Mouse (Mus musculus): ENCODE results near the gene Pdha1.

Pdha1 gene

DNA sequence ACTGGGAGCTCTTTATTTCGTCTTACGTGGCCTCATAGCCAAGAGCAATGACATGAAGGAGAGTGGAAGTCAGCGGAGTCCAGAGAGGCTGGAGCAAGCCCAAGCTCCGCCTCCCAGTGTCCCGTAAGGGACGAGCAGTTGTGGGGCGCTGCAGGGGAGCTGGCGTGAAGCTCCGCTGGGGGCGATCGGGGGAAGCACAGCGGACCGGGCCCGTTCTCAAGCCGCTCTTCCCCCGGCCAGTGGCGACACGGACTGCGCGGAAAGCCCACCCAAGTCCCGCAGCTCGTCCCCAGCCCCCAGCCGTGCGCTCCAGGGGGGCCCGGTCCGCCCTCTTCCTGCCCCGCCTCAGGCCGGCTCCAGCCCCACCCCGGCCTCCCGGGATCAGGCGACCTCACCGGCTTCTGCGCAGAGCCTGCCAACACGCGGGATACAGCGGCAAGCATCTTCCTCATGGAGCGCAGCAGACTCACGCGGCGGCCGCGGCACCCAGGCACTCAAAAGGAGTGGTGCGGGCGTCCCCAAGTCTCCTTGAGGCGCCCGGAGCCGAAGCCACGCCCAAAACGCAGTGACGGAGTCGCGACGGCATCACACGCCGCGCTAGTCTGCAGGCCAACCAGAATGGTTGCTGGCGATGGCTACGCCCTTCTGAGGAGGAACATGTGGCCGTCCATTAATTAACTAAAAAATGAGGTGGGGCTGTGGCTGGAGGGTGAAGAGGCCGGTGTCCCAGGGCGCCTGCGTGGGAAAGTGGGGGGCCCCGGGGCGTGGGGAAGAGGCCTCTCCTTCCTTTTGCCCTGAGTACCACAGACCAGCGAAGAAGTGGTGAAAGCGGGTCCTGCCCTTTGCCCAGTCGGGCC, at the start of gene Pdha1:
Gene Pdha1 (minus strand): TSS at position 553 of the 857 bp plus-strand sequence.
- in situ Hi-C loops (cut with MboI, MseI), result no loop called here

- in situ Hi-C loops (cut with MboI, MseI), result loop anchor here (25.0 kb wide), 1 partner anchor 858 kb away; no protein-coding TSS in a partner anchor
These were observed 40.8 kb upstream of the Pdha1 start for GRCm38 (mm10) chrX:160179032-160179431.

DNA sequence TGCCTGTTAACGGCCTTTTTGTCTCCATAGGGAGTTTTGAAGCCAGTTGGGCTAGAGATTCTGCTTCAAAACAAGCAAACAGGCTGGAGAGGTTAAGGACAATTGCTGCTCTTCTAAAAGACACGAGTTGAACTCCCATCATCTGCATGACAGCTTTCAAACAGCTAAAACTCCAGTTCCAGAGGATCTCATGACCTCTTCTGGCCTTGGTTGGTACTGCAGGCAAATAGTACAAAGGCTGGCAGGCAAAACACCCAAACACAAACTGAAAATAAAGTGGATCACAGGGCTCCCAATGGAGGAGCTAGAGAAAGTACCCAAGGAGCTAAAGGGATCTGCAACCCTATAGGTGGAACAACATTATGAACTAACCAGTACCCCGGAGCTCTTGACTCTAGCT, 31.9 kb upstream of the Pdha1 start:
- in situ Hi-C loops (cut with MboI, MseI), result no loop called here

DNA sequence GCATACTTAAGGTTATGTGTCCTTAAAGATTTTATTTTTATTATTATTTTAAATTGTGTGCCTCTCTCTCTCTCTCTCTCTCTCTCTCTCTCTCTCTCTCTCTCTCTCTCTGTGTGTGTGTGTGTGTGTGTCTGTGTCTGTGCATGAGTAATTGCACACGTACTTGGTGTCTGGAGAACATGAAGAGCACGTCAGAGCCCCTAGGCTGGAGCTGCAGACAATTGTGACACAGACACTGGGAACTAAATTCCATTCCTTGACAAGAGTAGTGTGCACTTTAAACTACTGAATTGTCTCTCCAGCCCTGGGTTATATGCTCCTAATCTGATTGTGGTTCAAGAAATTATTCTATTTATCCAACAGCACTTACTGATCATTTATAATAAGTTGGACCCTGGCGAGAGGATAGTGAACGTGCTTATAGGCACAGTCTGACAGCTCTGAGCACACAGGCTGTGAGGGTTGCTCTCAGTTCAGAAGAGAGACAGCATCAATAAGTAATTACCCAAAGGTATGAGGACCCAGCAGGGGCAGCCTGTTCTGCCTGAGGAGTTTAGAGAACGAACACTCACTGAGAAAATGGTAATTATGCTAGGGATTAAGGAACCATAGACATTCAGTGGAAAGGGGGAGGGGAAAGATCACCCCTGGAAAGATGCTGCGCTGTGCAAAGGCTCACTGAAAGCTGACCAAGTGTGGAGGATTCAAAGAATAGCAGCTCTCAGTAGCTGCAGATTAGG, 28.2 kb upstream of the Pdha1 start:
- in situ Hi-C loops (cut with MboI, MseI), result no loop called here

DNA sequence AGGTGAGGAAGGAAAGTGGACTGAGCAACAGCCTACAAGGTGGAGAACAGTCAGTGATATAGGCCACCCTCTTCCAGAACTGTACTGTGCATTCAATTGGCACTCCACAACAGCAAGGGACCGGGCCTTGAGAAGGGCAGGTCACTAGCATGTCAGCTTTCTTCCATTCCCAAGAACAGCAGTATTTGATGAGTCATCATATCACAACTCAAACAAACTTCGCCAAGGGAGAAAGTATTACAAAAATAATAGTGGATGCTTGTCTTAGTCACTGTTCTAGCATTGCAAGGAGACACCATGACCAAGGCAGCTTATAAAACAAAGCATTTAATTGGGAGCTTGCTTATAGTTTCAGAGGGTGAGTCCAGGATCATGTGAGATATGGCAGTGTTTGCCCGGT, 26.0 kb upstream of the Pdha1 start:
- in situ Hi-C loops (cut with MboI, MseI), result no loop called here

- in situ Hi-C loops (cut with MboI, MseI), result no loop called here
These were observed 15.1 kb upstream of the Pdha1 start for GRCm38 (mm10) chrX:160153147-160153815.

GRCm38 (mm10) chrX:160148859-160149258, 10.6 kb upstream of the Pdha1 start:
- in situ Hi-C loops (cut with MboI, MseI), result no loop called here

DNA sequence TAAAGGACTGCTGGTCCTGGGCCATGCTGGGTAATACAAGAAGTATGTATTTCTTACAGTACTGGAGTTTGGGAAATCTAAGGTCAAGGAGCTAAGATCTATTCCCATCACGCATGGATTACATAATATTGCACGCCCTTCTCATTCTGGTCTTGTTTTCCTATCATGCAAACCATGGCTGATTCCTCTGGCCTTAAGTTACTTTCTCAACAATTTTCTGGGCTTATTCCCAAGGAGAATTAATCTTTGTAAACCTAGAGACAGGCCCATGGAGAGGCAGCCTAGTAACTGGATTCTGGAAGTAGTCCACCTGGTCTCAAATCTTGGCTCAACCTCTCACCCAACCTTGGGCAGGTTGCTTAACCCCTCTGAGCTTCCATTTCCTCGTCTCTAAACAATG, 9.2 kb upstream of the Pdha1 start:
- in situ Hi-C loops (cut with MboI, MseI), result no loop called here

GRCm38 (mm10) chrX:160146806-160147205, 8.6 kb upstream of the Pdha1 start:
- in situ Hi-C loops (cut with MboI, MseI), result no loop called here

GRCm38 (mm10) chrX:160137177-160137860, 894 bp downstream of the Pdha1 start:
- in situ Hi-C loops (cut with MboI, MseI), result no loop called here

DNA sequence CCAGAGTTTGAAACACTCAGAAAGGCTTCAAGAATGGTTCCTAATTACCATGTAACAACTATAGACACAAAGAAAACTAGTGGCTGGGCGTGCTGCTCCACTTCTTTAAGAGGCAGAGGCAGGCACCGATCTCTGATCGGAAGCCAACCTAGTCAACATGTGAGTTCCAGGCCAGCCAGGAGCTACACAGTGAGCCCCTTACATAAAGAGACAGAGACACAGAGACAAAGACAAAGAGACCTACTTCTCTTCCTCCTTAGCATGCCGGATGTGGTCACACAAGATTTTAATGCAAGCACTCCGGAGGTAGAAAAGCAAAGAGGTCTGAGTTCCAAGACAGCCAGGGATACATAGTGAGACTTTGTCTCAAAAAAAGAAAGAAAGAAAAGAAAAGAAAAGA, 2.1 kb downstream of the Pdha1 start:
- in situ Hi-C loops (cut with MboI, MseI), result no loop called here

GRCm38 (mm10) chrX:160135719-160136118, 2.5 kb downstream of the Pdha1 start:
- in situ Hi-C loops (cut with MboI, MseI), result no loop called here

GRCm38 (mm10) chrX:160134136-160134843, 3.9 kb downstream of the Pdha1 start:
- in situ Hi-C loops (cut with MboI, MseI), result no loop called here

GRCm38 (mm10) chrX:160116658-160117057, 21.6 kb downstream of the Pdha1 start:
- in situ Hi-C loops (cut with MboI, MseI), result loop anchor here (10.0 to 25.0 kb wide), 2 partner anchors 132 to 504 kb away; partner anchors contain the start of gene Map3k15

DNA sequence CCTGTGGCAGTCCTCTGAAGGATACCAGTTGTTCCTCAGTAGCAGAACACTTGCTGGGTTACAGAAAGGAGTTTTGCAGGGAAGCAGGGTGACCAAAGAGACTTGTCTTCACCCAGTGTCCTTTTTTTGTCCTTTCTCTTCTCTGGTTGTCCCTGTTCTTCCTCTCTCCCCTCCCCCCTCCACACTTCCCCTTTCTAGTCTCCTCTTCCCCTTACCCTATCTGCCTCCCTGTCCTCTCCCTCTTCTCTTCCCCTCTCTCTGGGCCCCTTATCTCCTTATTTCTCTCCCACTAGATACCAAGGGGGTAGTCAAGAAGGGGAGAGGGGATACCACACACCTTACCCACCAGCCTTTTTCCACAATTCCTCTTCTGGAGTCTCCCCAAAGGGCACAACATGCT, 22.1 kb downstream of the Pdha1 start:
- in situ Hi-C loops (cut with MboI, MseI), result loop anchor here (10.0 to 25.0 kb wide), 2 partner anchors 131 to 504 kb away; partner anchors contain the start of gene Map3k15

GRCm38 (mm10) chrX:160113777-160114176, 24.4 kb downstream of the Pdha1 start:
- in situ Hi-C loops (cut with MboI, MseI), result loop anchor here (10.0 to 25.0 kb wide), 2 partner anchors 129 to 501 kb away; partner anchors contain the start of gene Map3k15

DNA sequence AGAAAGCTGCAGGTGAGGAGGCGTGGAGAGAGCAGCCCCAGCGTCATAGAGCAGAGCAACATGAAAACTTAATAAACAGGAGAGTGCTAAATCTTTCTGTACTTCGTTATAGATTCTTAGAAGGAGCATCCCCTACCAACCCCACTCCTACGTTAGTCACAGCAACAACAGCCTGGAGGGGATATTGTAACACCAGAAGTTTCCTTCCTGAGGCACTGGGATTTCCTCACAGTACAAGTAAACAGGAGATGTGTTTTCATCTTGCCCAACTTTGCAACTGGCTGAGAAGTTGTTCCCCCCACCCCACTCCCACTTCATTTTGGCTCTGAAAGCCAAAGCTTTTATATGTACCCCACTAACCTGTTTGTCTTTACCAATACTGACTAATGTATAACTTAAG, 30.4 kb downstream of the Pdha1 start:
- in situ Hi-C loops (cut with MboI, MseI), result loop anchor here (10.0 to 25.0 kb wide), 2 partner anchors 496 to 623 kb away; no protein-coding TSS in a partner anchor

DNA sequence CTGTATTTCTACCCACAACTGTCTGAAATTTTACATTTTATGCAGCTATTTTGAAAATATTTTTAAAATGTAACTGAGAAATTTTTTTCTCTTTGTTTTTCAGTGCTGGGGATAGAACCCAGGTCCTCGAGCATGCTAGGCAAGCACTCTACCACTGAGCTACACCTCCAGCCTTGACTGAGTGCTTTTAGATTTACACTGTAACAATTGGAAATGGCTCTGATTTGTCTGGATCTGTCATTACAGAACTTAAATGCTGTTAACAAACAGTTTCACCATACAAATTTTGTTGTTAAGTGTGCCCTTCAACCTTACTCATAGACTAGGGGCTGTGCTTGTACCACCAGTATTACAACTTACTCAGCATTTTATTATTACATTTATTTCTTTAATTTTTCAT, 46.2 kb downstream of the Pdha1 start:
- in situ Hi-C loops (cut with MboI, MseI), result no loop called here
